18 mouse cellular contexts compared by ENCODE assay signal in the genomic region with DNA sequence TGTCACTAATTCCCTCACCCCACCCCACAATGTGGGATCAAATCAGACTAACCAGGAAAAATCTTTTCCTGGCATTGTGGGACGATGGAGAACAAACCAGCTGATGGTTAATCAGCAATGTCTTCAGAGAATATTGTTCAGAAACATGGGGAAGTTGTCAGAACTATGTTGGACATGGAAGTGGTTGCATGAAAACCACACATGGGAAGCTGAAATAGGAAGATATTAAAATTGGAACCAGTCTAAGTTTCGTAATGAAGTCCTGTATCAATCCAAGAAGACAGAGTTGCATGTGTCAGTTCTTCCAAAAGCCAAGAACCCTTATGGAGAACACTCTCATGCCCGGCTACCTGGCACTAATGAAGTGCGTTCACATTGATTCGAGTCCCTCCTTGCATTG. TPM values are rescaled to one million over a fixed set of nuclear protein-coding genes. Genes with fewer than 3 reads are reported as not detected.
"Had no signal": no experiment of that assay in that cellular context is flagged by ENCODE, and none has a peak within 500 bp of the region (broad histone marks: within the 10 kb centered on the region; RNA-seq: fewer than 3 reads in every experiment).

No protein-coding gene starts in this region.

- H3K4me3 ChIP-seq: midbrain, embryonic 10.5 days; midbrain, embryonic 13.5 days; midbrain, embryonic 15.5 days; myocyte; neural tube, embryonic 13.5 days; neural tube, embryonic 15.5 days; stomach, embryonic 15.5 days had no signal

- DNase-seq: lung, adult 18-20 months; lung, embryonic 14.5 days; lung, postnatal 10 days; lung, postnatal 4 days; right cerebral cortex, postnatal 14 days; thymus, adult 2 months; thymus, postnatal 25 days; thymus, postnatal 4 days had no signal

- H3K4me2 ChIP-seq: lung, embryonic 14.5 days; midbrain, embryonic 13.5 days; midbrain, embryonic 15.5 days; neural tube, embryonic 13.5 days; neural tube, embryonic 15.5 days; stomach, embryonic 15.5 days had no signal

- H3K36me3 ChIP-seq: midbrain, embryonic 10.5 days; midbrain, embryonic 13.5 days; midbrain, embryonic 15.5 days; neural tube, embryonic 13.5 days; neural tube, embryonic 15.5 days; stomach, embryonic 15.5 days had no signal

- H3K4me1 ChIP-seq: midbrain, embryonic 10.5 days; midbrain, embryonic 13.5 days; midbrain, embryonic 15.5 days; neural tube, embryonic 13.5 days; neural tube, embryonic 15.5 days; stomach, embryonic 15.5 days had no signal

- H3K9ac ChIP-seq: liver, embryonic 14.5 days; lung, embryonic 14.5 days; midbrain, embryonic 13.5 days; midbrain, embryonic 15.5 days; neural tube, embryonic 13.5 days; neural tube, embryonic 15.5 days; stomach, embryonic 15.5 days had no signal

- H3K27ac ChIP-seq: liver, embryonic 14.5 days; midbrain, embryonic 10.5 days; midbrain, embryonic 13.5 days; midbrain, embryonic 15.5 days; neural tube, embryonic 13.5 days; neural tube, embryonic 15.5 days; stomach, embryonic 15.5 days; stomach, postnatal 0 days had no signal

- ATAC-seq: midbrain, embryonic 13.5 days; midbrain, embryonic 15.5 days had no signal

- H3K27me3 ChIP-seq: midbrain, embryonic 13.5 days; midbrain, embryonic 15.5 days; neural tube, embryonic 13.5 days; neural tube, embryonic 15.5 days; stomach, embryonic 15.5 days had no signal

- H3K9me3 ChIP-seq: midbrain, embryonic 10.5 days; midbrain, embryonic 13.5 days; midbrain, embryonic 15.5 days; neural tube, embryonic 13.5 days; neural tube, embryonic 15.5 days; stomach, embryonic 15.5 days had no signal

RNA-seq across cellular contexts. Expression of a gene that starts 20.1 kb away (rescaled TPM):
- total RNA-seq: megakaryocyte-erythroid progenitor cell, adult 5-6 weeks had no signal
